Mouse (Mus musculus) heart, embryonic 15.5 days (tissue): ENCODE results near the gene Vps37b. TPM values are rescaled to one million over a fixed set of nuclear protein-coding genes. Genes with fewer than 3 reads are reported as not detected.

ENCODE experiments used
- ATAC-seq: fragments of 200-750 bp; cut with Nextera tagmentation; replicated peaks from 2 replicates; pipeline ENCODE4 v1.8.0; 2017; ENCODE audit warnings: low read depth, moderate TSS enrichment; ENCODE audit not compliant: insufficient number of reproducible peaks, insufficient read depth, low FRiP score
- H3K27ac ChIP-seq: fragments of 300-500 bp; sonication (generic); 2 replicates; pipeline ENCODE4 v1.5.1; 2015; ENCODE audit warnings: mild to moderate bottlenecking, inconsistent platforms
- H3K27me3 ChIP-seq: fragments of 300-500 bp; sonication (generic); 2 replicates; pipeline ENCODE4 v1.6.1; 2015; ENCODE audit warnings: inconsistent platforms
- H3K36me3 ChIP-seq: fragments of 300-500 bp; sonication (generic); 2 replicates; pipeline ENCODE4 v1.6.1; 2015; ENCODE audit warnings: mild to moderate bottlenecking, inconsistent platforms
- H3K4me1 ChIP-seq: fragments of 300-500 bp; sonication (generic); replicated peaks from 2 replicates; pipeline ENCODE4 v1.6.1; 2015; ENCODE audit warnings: inconsistent platforms
- H3K4me2 ChIP-seq: fragments of 300-500 bp; sonication (generic); 2 replicates; pipeline ENCODE4 v1.6.1; 2015; ENCODE audit warnings: inconsistent platforms, mild to moderate bottlenecking, moderate library complexity
- H3K4me3 ChIP-seq: fragments of 300-500 bp; sonication (generic); 2 replicates; pipeline ENCODE4 v1.5.1; 2015; ENCODE audit warnings: mild to moderate bottlenecking, inconsistent platforms
- H3K9ac ChIP-seq: fragments of 300-500 bp; sonication (generic); 2 replicates; pipeline ENCODE4 v1.6.1; 2015; ENCODE audit warnings: mild to moderate bottlenecking, inconsistent platforms
- H3K9me3 ChIP-seq: fragments of 300-500 bp; sonication (generic); replicated peaks from 2 replicates; pipeline ENCODE4 v1.6.1; 2016; ENCODE audit warnings: inconsistent platforms
- WGBS: fragments of 180-500 bp; shearing (Covaris S2); methylation state at CpG from one replicate; pipeline ENCODE4 v1.1.7; 2015; ENCODE audit warnings: mixed read lengths; 5-methylcytosine and 5-hydroxymethylcytosine counted together
- polyA plus RNA-seq: library from polyadenylated mRNA; unstranded; fragments of >200 nt; fragmentation: Nextera tagmentation; extraction: Ambion mirVana; gene quantifications from 2 replicates; pipeline ENCODE4 v1.2.1, GENCODE M21; 2015

Vps37b gene
- polyA plus RNA-seq, 1 experiment from 2014 or later: 49.9 TPM

GRCm38 (mm10) chr5:124019348-124020216 is 12.5 kb downstream of the Vps37b start:
- peaks cover 90% of the 10 kb centered on the region for H3K4me1 ChIP-seq
- H3K4me3 ChIP-seq: no peak overlapping the region
- peak; percentile 33 for ATAC-seq
- H3K27me3 ChIP-seq: no peaks in the 10 kb centered on the region
- 39% methylated on average over 12 of the region's 12 CpGs for WGBS
- peak overlapping the region; percentile 61 for H3K27ac ChIP-seq
- H3K9me3 ChIP-seq: no peaks in the 10 kb centered on the region
- 0 out of 2 replicates have a peak, but pooled peaks cover 11% of the 10 kb centered on the region for H3K36me3 ChIP-seq
- peak overlapping the region; percentile 29; the same call in 1 of the 2 replicates for H3K4me2 ChIP-seq
- H3K9ac ChIP-seq: no peak overlapping the region

GRCm38 (mm10) chr5:124018651-124019050 is 13.4 kb downstream of the Vps37b start:
- H3K4me3 ChIP-seq: no peak overlapping the region
- no peaks in the 10 kb centered on the region for H3K27me3 ChIP-seq
- no peak overlapping the region for H3K9ac ChIP-seq
- 72% methylated on average over 9 of the region's 9 CpGs for WGBS
- ATAC-seq: no peak
- H3K4me1 ChIP-seq: peaks cover 90% of the 10 kb centered on the region
- peak overlapping the region; percentile 61 for H3K27ac ChIP-seq
- H3K36me3 ChIP-seq: 0 out of 2 replicates have a peak, but pooled peaks cover 11% of the 10 kb centered on the region
- H3K4me2 ChIP-seq: no peak overlapping the region
- no peaks in the 10 kb centered on the region for H3K9me3 ChIP-seq

GRCm38 (mm10) chr5:124017941-124018340 is 14.1 kb downstream of the Vps37b start:
- Histone ChIP-seq H3K4me1 (peaks cover 93% of the 10 kb centered on the region), H3K36me3 (0 out of 2 replicates have a peak, but pooled peaks cover 11% of the 10 kb centered on the region), H3K9ac (0 out of 2 replicates have a peak overlapping the region, but pooled peaks have one; percentile 3), H3K4me3 (no peak overlapping the region), H3K9me3 (no peaks in the 10 kb centered on the region), H3K27me3 (no peaks in the 10 kb centered on the region), H3K4me2 (peak overlapping the region; percentile 21), H3K27ac (peak overlapping the region; percentile 61; the same call in 1 of the 2 replicates)
- WGBS: 48% methylated on average over 9 of the region's 9 CpGs
- no peak for ATAC-seq

- 0 out of 2 replicates have a peak, but pooled peaks cover 6% of the 10 kb centered on the region for H3K36me3 ChIP-seq
- no peaks in the 10 kb centered on the region for H3K27me3 ChIP-seq
- no peaks in the 10 kb centered on the region for H3K9me3 ChIP-seq
- H3K4me1 ChIP-seq: peaks cover 98% of the 10 kb centered on the region
- no peak overlapping the region for H3K9ac ChIP-seq
- no peak overlapping the region for H3K4me2 ChIP-seq
- peak overlapping the region; percentile 96 for H3K27ac ChIP-seq
- no peak; the same call in 1 of the 2 replicates for ATAC-seq
- no peak overlapping the region for H3K4me3 ChIP-seq
- 66% methylated on average over 7 of the region's 7 CpGs for WGBS
Observed at GRCm38 (mm10) chr5:124016291-124016821, 15.7 kb downstream of the Vps37b start.

GRCm38 (mm10) chr5:124015727-124016126 is 16.3 kb downstream of the Vps37b start:
- H3K36me3 ChIP-seq: no peaks in the 10 kb centered on the region
- peak overlapping the region; percentile 96 for H3K27ac ChIP-seq
- H3K4me3 ChIP-seq: no peak overlapping the region
- no peaks in the 10 kb centered on the region for H3K27me3 ChIP-seq
- no peak overlapping the region for H3K4me2 ChIP-seq
- 79% methylated on average over 2 of the region's 2 CpGs for WGBS
- ATAC-seq: no peak
- no peaks in the 10 kb centered on the region for H3K9me3 ChIP-seq
- no peak overlapping the region for H3K9ac ChIP-seq
- H3K4me1 ChIP-seq: peaks cover 98% of the 10 kb centered on the region

GRCm38 (mm10) chr5:124014791-124015251 is 17.2 kb downstream of the Vps37b start:
- Histone ChIP-seq H3K36me3 (no peaks in the 10 kb centered on the region; the same call in 1 of the 2 replicates), H3K4me1 (peaks cover 99% of the 10 kb centered on the region), H3K9me3 (no peaks in the 10 kb centered on the region), H3K4me3 (peak overlapping the region; percentile 23), H3K4me2 (peak overlapping the region; percentile 61), H3K27me3 (no peaks in the 10 kb centered on the region), H3K9ac (peak overlapping the region; percentile 45), H3K27ac (peak overlapping the region; percentile 96)
- WGBS: 8% methylated on average over 11 of the region's 11 CpGs
- ATAC-seq: no peak

- no peak overlapping the region; the same call in 1 of the 2 replicates for H3K4me3 ChIP-seq
- 42% methylated on average over 3 of the region's 3 CpGs for WGBS
- H3K27me3 ChIP-seq: no peaks in the 10 kb centered on the region
- peak overlapping the region; percentile 96 for H3K27ac ChIP-seq
- H3K9ac ChIP-seq: peak overlapping the region; percentile 45; the same call in 1 of the 2 replicates
- H3K36me3 ChIP-seq: peaks cover 6% of the 10 kb centered on the region
- H3K4me1 ChIP-seq: peaks cover 97% of the 10 kb centered on the region
- no peak for ATAC-seq
- H3K9me3 ChIP-seq: no peaks in the 10 kb centered on the region
- H3K4me2 ChIP-seq: peak overlapping the region; percentile 61
Observed at GRCm38 (mm10) chr5:124014180-124014579, 17.9 kb downstream of the Vps37b start.

GRCm38 (mm10) chr5:124013747-124014146 is 18.3 kb downstream of the Vps37b start:
- peak overlapping the region; percentile 96 for H3K27ac ChIP-seq
- peak overlapping the region; percentile 45; the same call in 1 of the 2 replicates for H3K9ac ChIP-seq
- ATAC-seq: no peak
- H3K4me1 ChIP-seq: peaks cover 93% of the 10 kb centered on the region
- H3K27me3 ChIP-seq: no peaks in the 10 kb centered on the region
- H3K9me3 ChIP-seq: no peaks in the 10 kb centered on the region
- H3K36me3 ChIP-seq: peaks cover 10% of the 10 kb centered on the region
- no peak overlapping the region for H3K4me3 ChIP-seq
- 54% methylated on average over 16 of the region's 16 CpGs for WGBS
- peak overlapping the region; percentile 61 for H3K4me2 ChIP-seq

- Histone ChIP-seq H3K27ac (peak overlapping the region; percentile 96), H3K4me2 (peak overlapping the region; percentile 53; the same call in 1 of the 2 replicates), H3K36me3 (peaks cover 19% of the 10 kb centered on the region), H3K9ac (no peak overlapping the region), H3K4me3 (no peak overlapping the region), H3K9me3 (no peaks in the 10 kb centered on the region), H3K4me1 (peaks cover 84% of the 10 kb centered on the region), H3K27me3 (no peaks in the 10 kb centered on the region)
- no peak for ATAC-seq
- 51% methylated on average over 10 of the region's 10 CpGs for whole genome bisulfite sequencing
Observed at GRCm38 (mm10) chr5:124012885-124013284, 19.2 kb downstream of the Vps37b start.

GRCm38 (mm10) chr5:124011927-124012326 is 20.1 kb downstream of the Vps37b start:
- H3K9me3 ChIP-seq: no peaks in the 10 kb centered on the region
- 7% methylated on average over 8 of the region's 8 CpGs for WGBS
- peak overlapping the region; percentile 46 for H3K9ac ChIP-seq
- H3K27ac ChIP-seq: peak overlapping the region; percentile 96
- H3K36me3 ChIP-seq: peaks cover 29% of the 10 kb centered on the region
- 0 out of 2 replicates have a peak overlapping the region, but pooled peaks have one; percentile 12 for H3K4me3 ChIP-seq
- H3K27me3 ChIP-seq: no peaks in the 10 kb centered on the region
- H3K4me2 ChIP-seq: peak overlapping the region; percentile 53
- ATAC-seq: no peak
- peaks cover 80% of the 10 kb centered on the region for H3K4me1 ChIP-seq
